Mouse (Mus musculus) heart, adult 9 months (tissue): ENCODE measurements around the gene Cp.
"Not testable (repeated sequence)": the region's sequence is repeated elsewhere in the genome, so short reads cannot be mapped to it uniquely, and the experiment has no call there.

Experiments used
- DNase-seq, 2 experiments: peaks; one replicate each; pipeline ENCODE4 v3.0.0; 2022; ENCODE audit warnings: low spot score in 2 of 2

Cp gene

DNA sequence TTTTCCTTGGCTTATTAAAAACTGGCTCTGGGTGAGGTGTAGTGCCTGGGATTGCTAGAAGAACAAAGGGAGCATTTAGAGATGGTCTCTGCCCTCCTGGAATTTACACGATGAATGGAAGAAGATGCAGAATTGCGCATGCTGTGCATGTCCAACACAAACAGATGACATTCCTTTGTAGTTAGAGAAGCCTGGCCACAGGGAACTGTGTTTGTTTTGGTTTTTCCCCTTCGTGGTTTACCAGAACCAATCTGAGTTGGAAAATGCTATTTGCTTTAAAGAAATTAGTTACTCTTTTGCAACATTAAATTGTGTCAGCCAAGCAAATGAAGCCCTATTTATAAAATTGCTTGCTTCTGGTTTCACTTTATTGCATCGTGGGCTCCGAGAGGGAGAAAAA, at the start of gene Cp:
Cp (plus strand) TSS at position 170 of the 400 bp plus-strand sequence.
- peak in 1 of 2 experiments; percentile 58 for DNase-seq

DNA sequence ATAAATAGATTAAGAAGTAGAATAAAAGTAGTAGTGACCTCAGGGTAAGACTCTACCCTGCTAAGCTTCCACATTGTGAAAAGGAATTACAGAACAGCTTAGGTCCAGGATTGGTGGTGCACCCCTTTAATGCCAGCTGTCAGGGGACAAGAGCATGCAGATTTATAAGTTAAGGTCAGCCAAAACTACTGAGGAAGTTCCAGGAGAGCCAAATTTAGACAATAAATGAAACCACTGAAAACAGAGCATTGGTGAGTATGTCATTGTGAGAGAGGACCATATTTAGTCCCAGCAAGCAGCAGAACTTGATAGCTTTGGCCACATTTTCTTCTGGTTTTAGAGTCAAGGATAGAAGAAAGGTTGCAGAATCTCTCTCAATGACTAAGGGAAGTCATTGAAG, 8.3 kb upstream of the Cp start:
- no peak for DNase-seq

DNA sequence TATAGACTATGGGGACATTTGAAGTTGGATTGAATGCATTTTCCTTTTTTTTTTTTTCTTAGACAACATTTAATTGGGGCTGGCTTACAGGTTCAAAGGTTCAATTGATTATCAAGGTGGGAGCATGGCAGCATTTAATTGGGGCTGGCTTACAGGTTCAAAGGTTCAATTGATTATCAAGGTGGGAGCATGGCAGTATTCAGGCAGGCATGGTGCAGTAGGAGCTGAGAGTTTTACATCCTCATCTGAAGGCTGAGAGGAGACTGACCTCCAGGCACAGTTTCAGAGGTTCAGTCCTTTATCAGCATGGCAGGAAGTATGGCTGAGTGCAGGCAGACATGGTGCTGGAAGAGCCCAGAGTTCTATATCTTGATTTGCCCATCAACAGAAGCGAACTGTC, 7.5 kb upstream of the Cp start:
- not testable (repeated sequence) for DNase-seq

DNA sequence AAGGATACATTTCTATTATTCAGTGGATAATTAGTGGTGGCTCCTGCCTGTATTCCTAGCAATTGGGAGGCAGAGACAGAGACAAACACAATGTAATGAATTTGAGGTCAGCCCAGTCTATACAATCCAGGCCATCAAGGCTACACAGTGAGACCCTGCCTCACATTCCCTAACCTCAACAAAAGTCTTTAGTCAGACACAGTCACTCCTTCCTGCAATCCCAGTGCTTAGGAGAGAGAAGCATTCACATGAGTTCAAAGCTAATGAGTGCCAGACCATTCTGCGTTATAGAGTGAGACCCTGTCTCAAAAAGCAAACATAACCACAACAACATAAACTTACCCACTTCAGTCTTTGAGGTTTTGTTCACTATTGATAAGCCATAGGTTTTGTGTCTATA, 3.4 kb upstream of the Cp start:
- DNase-seq: no peak

DNA sequence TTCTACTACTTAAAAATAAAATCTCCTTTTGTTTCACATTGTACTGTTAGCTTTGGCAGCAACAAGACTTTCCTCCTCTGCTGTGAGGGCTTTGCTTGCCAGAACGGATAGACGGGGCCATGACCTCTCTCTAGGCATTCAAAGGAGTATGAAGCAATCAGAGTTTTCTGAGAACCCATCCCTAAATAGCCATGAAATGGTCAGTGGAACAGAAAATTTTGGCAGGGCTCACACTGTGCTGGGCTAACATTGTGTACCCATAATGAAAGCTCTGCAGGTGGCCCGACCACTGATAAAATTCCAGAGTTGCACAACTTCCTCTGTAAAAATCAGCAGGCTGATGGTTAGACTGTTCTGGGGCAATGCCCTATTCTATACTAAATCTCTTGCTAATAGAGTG, 3.0 kb upstream of the Cp start:
- peak; percentile 95 to 96 for DNase-seq

DNA sequence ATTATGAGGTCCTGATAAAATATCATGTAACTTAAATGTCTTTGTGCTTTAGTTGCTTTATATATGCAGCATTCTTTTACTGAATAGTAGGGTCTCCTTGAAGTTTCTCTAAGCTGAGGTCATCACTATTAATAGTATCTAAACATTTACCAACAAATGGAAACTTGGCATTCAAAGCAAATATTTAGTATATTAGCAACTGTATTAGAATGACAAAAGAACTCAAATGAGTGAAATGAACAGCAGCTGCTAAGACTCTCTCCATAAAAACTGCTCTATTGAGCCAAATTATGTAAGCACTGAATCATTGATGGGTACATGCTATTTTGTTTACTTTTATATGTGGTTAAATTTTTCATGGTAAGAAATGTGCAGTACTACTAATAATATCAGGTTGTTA, 1.2 kb downstream of the Cp start:
- DNase-seq: no peak

DNA sequence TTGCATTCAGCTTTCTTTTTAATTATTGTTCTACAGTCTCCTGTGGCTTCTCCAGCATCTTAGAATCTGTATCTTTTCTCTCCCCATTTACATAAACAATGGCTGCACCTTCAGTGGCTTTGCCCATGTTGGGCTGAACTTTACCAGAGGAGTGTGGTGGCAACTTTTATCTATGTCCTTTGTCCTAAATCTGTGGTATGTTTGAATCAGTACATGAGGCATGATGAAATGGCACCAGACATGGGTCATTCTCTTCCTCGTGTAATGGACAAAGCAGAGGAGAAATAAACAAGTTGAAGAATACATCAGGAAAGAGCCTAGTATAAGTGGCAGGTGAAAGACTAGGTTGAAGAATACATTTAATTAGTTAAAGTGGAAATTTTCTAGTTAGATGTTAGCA, 2.1 kb downstream of the Cp start:
- DNase-seq: no peak

DNA sequence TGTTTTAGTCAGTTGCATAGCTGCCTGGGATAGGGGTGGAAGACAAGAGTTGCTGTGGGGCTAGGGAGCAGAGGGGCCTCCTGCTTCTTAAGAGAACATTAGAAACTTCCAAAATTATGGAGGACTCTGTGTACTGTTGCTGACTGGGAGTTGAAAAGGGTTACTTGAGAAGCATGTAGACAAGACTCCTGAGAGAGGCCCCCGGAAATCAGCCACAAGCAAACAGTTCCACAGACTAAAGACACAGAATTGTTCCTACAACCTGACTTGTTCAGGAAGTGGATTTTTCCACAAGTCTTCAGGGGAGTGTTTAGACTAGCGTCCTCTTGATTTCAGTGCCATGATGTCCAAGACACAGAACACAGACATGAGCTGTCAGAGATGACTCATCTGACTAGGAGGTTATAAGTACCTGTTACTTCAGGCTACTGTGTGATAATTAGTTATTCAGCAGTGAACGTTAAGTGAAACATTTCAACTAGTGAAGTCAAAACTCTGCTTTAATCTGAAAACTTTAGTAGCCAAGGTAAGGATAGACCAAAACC, 3.8 kb downstream of the Cp start:
- no peak for DNase-seq

DNA sequence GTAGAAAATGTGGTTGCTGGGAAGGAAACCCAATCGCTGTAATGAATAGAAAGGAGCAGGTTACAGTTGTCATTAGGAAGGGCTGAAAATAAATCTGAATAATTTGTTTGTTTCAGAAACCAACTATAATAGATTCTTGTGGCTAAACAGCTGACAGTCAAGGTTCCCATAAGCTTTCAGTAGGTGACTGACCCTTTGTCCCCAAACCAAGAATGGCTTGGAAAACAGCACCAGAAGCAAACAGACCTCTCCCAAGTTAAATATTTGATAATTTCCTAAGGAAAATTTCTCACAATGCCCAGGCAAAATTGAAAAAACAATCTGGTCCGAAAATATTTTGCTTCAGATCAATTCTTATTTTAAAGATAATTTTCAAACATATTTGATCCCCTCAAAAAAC, 4.5 kb downstream of the Cp start:
- no peak for DNase-seq

DNA sequence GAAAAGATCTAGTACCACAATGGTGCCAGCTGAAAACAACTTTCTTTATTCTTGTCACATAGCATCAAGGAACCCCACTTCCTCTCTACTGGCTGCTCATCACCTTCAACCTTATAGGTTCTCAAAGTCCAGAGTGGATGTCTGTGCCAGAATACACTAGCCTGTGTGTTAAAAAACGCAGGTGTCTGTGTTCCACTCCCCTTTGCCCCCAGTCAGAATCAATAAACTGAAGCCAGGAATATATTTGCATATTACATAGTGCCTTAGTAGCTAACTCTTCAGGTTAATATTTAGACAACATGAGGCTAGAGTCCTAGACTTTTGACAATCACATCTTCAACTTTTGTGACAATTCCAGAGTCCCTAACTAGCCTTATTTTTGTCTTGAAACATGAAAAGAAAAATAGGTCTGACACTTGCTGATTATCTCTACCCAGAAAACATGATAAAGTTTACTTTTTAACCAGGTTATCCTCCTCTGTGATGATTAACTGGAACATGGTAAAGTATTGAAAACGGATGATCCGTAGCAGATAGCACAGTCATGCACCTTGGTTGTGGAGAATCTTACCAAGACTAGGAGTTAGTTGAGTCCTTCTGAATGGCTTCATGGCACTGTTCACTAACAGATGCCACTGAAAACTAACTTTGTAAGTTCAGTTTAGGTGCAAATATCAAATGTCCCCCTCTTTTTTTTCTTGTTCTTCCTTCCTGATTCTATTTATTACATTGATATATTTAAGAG, 6.1 kb downstream of the Cp start:
- no peak for DNase-seq

DNA sequence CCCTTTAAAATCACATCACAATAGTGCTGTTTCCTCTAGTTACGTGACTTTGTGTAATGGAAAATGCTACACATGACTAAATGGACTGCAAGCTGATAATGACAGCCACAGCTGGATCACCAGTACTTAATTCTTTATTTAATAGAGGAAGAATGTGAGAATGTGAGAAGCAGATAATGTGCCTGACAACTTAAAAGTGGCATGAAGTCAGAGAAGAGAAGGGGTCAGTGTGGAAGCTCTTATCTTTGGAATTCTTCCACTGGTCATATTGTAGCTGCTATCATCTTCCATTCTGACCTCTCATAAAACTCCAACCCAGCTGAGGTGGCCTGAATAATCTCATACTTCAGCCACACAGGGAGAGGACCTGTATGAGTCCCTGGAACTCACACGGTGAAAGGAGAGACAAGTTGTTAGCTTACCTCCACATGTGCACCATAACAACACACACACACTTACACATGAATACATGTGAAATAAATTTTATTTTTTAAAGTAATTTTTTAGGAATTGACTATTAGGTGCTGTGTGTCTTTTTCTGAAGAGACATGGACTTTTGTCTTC, 7.9 kb downstream of the Cp start:
- no peak for DNase-seq

DNA sequence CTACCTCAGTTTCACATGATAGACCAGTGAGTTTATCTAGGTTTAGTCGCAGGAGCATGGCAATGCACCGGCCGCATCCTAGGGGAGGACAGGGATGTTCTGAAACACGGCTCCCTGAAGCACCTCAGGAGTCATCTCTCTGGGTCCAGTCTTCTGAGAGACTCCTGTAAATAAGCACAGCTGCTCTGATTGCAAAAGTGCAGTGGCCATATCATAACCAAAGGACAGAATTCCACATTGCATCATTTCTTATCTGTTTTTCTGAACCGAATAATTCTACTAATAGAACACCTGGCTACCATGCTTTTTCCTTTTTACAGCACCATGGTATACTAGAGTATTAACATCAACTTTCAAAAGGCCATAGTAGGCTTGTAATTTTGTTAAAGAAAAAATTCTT, 8.4 kb downstream of the Cp start:
- no peak for DNase-seq

DNA sequence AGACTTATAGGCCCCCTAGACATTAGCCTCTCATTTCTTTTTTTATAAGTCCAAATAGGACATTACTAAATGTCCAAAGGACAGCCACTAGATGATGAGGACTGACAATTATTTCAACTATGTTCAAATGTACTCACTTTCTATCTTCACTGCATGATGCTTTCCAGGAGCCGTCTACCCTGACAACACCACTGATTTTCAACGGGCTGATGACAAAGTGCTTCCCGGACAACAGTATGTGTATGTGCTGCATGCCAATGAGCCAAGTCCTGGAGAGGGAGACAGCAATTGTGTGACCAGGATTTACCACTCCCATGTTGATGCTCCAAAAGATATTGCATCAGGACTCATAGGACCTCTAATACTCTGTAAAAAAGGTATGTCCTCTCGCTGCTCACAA, 9.2 kb downstream of the Cp start:
- DNase-seq: no peak

DNA sequence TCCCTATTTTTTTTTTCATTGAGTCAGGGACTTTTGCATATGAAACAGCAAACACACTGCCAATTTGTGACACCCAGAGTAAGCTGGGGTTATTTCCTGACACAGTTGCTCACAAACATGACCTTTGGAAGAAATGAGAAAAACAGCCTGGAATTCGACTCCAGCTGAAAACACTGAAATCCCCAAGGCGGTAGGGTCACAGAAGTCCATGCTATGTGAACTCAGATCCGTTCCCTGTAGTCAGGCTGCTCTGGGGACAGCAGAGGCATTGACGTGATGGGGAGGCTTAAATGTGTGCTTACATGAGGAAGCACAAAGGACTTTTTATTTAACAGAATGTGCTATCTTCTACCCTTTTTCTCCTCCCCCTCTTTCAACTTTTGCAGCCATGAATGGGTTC, 21.6 kb downstream of the Cp start:
- DNase-seq: peak; percentile 73 to 78

DNA sequence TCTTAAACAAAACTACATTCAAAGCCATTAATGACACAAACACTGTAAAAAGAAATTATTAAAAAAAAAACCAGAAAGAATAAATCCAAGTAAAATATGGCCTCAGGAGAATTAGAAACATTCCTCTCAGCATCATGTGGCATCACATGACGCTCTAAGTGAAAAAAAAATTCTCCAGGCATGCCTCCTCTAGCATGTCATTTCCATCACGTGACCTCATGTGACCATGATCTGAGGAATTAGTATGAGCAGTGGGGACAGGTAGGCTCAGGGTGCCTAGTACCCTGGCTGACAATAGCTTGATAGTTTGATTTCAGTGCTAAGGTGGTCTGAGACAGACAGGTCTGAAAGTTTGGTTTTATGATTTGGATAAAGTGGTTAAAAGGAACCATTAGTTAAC, 24.3 kb downstream of the Cp start:
- no peak for DNase-seq

DNA sequence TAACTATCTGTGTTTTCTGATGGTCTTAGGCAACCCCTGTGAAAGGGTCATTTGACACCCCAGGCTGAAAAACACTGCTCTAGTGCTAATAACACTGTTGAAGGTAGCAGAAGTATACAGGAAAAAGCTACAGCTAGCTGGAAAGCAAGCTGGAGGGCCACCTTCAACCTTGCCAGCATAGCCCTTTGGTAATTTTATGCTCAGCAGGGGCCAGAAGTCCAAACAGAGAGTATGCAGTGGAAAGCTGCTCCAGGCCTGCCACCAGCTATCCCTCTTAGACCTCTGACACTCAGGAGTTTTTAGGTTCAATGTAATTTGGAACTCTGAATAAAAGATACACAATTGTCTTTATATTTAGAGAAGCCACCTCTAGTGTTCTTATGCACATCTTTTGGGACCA, 26.0 kb downstream of the Cp start:
- no peak for DNase-seq

DNA sequence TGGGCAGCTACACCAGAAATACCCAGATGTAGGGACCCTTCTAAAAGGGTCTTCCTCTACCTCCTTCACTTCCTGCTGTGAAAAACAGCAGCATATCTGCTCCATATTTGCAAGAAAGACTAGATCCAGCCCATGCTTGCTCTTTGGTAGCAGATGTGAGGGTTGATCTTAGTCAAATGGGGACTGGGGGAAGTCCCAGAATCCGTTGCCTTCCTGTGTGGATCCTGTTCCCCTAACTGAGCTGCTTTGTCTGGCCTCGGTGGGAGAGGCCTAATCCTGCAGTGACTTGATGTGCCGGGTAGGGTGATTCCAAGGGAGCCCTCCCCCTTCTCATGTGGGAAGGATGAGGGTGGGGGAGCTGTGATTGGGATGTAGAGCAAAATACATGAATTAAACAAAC, 29.3 kb downstream of the Cp start:
- DNase-seq: no peak

DNA sequence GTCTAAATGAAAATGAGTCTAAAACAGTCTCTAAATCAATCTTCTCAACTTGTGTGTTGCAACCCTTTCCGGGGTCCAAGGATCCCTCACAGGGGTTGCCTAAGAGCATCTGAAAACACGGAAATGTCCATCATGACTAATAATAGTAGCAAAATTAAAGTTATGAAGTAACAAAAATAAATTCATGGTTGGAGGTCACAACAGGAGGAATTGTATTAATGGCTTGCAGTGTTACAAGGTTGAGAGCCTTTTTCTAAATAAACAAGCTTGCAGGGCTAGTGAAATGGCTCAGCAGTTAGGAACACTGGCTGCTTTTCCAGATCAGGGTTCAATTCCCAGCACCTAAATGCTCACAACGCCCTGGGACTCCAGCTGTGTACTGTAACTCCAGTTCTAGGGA, 33.2 kb downstream of the Cp start:
- no peak for DNase-seq

DNA sequence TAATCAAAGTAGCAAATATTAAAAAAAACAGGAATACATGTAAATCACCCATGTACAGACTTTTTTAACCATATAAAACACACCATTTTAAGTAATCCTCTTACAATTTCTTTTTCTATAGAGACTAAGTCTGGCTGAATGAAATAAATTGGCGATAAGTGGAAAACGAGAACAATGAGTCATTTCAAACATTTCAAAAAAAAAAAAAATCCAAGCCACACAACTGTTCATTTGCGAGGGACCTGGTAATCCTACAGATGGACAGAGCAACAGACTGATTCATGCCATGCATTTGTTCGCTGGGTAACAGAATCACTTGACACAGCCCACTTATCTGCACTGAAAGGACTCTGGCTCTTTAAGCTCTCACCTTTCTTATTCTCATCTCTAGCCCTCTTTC, 35.5 kb downstream of the Cp start:
- no peak for DNase-seq

DNA sequence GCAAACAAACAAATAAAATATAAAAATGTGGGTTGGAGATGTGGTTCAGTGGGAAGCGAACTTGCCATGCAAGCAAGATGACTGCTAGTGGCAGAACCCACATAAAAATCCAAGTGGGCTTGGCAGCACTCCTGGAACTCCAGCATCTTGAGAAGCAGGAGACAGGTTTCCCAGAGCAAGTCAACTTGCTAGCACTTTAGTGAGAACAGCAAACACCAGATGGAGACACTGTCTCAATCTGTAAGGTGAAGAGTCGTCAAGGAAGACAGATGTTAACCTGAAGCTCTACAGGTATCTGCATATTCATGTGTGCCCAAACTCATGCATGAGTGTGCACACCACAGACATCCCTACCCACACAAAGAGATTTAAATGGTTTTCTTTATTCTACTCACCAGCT, 42.7 kb downstream of the Cp start:
- DNase-seq: no peak

DNA sequence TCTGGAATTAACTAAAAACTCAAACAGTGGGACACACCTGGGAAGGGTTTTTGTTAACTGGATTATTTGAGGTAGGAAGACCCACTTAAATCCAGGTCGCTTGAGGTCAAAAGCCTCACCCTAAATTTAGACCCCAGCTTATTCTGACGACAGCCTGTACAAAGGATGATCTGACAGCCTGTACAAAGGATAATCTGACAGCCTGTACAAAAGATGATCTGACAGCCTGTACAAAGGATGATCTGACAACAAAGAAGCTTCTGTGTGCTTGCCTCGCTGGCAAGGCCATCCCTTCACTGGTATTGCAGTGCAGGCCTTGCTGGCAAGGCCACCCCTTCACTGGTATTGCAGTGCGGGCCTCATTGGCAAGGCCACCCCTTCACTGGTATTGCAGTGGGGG, 44.0 kb downstream of the Cp start:
- DNase-seq: no peak

DNA sequence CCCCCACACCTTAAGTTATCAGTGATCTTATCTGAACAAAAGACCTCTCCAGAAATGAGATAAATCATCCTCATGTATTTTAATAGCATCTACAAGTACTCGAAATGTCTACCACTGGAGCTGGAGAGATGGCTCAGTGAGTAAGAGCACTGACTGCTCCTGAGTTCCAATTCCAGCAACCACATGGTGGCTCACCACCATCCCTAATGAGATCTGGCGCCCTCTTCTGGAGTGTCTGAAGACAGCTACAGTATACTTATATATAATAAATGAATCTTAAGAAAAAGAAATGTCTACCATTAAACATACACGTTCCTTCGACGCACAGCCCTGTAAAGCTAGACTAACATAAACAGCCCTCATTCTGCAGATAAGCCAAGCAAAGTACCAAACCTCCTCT, 45.9 kb downstream of the Cp start:
- peak in 1 of 2 experiments; percentile 19 for DNase-seq

DNA sequence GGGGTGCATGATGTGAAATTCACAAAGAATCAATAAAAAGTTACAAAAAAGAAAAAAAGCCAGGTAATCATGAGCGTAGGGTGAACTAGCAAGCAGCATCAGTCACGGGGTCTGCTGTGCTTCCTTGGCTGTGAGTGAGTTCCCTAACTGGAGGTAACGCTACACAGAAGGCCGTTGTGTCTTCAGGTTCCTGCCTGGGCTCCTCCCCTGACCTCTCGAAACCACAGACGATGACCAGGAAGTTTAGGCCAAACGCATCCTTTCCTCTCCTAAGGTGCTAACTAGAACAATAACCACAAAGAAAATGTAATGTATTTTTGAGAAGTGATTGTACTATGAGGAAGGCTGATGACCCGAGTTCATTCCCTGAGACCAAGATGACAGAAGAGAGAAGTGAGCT, 47.6 kb downstream of the Cp start:
- DNase-seq: no peak

DNA sequence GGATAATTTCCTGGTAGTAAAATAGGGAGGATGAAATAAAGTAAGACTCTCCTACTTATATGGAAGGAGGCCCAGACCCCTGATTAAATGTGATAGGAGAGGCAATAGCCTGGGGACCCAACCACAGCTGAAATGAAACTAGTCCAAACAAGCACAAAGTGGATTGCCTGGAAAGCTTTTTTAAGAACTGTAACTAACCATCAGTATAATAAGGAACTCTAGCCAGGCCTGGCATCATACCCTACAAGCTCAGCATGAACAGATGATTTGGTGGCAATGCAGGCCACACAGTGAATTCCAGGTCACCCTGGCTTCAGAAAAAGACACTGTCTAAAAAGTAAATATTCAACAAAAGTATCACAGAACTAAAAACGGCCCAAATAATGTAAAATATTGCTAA, 48.8 kb downstream of the Cp start:
- DNase-seq: no peak
